Mouse (Mus musculus): ENCODE results near the gene Olfr381.
"Not testable (repeated sequence)": the region's sequence is repeated elsewhere in the genome, so short reads cannot be mapped to it uniquely, and the experiment has no call there.

The Olfr381 gene

DNA sequence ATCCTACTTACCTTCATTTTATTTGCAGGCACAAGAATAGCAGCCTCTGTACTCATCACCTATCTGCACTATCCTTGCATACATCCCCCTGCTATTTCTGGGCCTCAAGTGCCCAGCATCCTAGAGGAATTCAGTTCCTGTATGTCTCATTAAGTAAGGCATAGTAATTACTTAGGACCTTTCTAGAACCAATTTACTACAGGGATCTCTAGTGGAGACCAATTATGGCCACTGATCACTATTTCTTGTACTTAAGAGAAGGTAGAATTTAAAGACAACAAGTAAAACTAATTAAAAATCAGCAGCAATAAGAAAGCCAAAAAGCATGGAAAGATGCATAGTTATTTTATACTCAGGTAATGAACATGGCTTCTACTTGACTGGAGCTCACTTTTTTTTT, at the start of gene Olfr381:
TSS of gene Olfr381 (minus strand) at position 101 of the 400 bp plus-strand sequence.
- DNase-seq (ENCODE audit: low spot score in 2 of 2), result no peak

DNA sequence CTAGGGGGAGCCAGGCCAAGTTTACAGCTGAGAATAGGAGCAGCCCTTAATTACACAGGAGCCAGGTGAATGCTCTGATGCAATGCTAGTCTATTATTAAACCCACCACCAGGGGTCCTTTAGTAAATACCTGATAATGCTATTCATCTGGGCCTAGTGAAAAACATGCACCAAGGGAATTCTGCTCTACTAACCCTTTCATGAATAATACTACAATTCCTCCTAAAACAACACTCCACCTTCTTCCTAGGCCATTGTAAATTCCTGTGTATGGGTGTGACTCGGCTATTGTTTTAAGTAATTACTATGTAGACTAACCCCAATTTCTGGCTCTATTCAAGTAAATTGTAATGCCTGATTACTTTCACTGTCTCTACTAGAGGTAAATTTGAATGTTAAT, 37.6 kb upstream of the Olfr381 start:
- not testable (repeated sequence) for DNase-seq (ENCODE audit: low spot score in 2 of 2)

DNA sequence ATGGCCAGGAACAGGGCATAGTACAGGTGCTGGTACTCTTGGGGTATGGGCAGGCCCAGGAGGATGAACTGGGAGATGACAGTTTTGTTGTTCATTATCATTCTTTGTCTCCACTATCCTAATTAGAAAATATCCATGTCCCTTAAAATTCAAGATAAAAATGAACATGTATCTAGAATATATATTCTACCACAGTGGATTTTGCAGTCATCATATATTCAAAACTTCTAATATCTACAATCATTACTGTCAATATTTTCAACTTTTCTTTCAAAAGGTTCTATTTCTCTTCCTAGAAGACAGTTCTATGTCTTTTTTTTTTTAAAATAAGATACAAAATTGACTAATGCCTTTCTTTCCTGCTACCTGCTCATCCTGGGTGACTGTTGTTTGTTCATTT, 25.7 kb upstream of the Olfr381 start, which contains the start of gene Olfr382:
TSS of gene Olfr382 (minus strand) at position 101 of the 400 bp plus-strand sequence.
- no peak for DNase-seq (ENCODE audit: low spot score in 2 of 2)

DNA sequence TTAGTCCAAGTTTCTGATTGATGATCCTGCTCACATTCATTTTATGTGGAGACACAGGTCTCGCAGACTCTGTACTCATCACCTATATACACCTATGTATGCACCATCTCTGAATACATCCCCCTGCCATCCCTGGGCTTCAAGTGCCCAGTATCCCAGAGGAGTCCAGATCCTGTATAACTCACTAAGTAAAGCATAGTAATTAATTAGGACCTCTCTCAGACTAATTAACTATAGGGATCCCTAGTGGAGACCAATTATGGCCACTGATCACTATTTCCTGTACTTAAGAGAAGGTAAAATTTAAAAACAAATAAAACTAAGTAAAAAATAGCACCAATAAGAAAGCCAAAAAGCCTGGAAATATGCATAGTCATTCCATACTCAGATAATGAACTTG, 34.0 kb downstream of the Olfr381 start, which contains the start of gene Olfr380:
TSS of gene Olfr380 (minus strand) at position 101 of the 400 bp plus-strand sequence.
- no peak for DNase-seq (ENCODE audit: low spot score in 2 of 2)
